Mouse (Mus musculus): Measurements from ENCODE around the gene Dguok. TPM values are rescaled to one million over a fixed set of nuclear protein-coding genes. Genes with fewer than 3 reads are reported as not detected.

Dguok gene
- polyA plus RNA-seq, 1 experiment from 2014 or later, result 72.2 TPM

- WGBS, result 82% methylated on average over 7 of the region's 7 CpGs
- no peaks in the 10 kb centered on the region for H3K9me3 ChIP-seq
- no peak overlapping the region for H3K27ac ChIP-seq
- no peak overlapping the region for H3K9ac ChIP-seq
- H3K27me3 ChIP-seq (replicated peaks), result no peaks in the 10 kb centered on the region
- no peak overlapping the region for H3K4me3 ChIP-seq
- peaks cover 63% of the 10 kb centered on the region for H3K4me1 ChIP-seq
- H3K4me2 ChIP-seq, result no peak overlapping the region
- no peaks in the 10 kb centered on the region for H3K36me3 ChIP-seq (replicated peaks)
- ATAC-seq (replicated peaks), result no peak
Measured at GRCm38 (mm10) chr6:83447031-83447430, 59.7 kb downstream of the Dguok start.

DNA sequence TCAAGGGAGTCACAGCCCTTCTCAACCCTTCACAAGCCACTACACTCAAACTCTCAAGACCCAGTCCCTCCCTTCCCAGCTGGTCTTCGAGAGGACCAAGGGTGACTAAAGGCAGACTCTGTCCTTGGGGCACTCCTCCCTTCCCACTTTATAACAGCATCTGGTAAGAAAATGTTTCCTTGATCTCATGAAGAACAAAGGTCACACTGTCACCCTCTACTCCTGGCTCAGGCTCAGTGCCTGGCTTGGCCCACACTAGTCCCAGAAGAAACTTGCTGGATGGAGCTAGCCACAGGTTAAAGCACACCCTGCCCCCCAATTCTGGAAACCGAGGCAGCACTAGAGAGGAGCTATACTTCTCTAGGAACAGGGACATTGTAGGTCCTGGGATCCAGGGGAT, 61.0 kb downstream of the Dguok start:
- Histone ChIP-seq H3K9me3 (no peaks in the 10 kb centered on the region), H3K4me1 (peaks cover 54% of the 10 kb centered on the region), H3K4me3 (no peak overlapping the region), H3K27me3 (replicated peaks) (no peaks in the 10 kb centered on the region), H3K9ac (no peak overlapping the region), H3K27ac (no peak overlapping the region), H3K36me3 (replicated peaks) (no peaks in the 10 kb centered on the region), H3K4me2 (no peak overlapping the region)
- no peak for ATAC-seq (replicated peaks)
- WGBS, result 87% methylated on average over 2 of the region's 2 CpGs

GRCm38 (mm10) chr6:83443441-83444340, 63.1 kb downstream of the Dguok start:
- no peaks in the 10 kb centered on the region for H3K9me3 ChIP-seq
- H3K36me3 ChIP-seq (replicated peaks), result no peaks in the 10 kb centered on the region
- H3K4me1 ChIP-seq, result peaks cover 52% of the 10 kb centered on the region
- H3K4me2 ChIP-seq, result peak overlapping the region; percentile 75
- no peaks in the 10 kb centered on the region for H3K27me3 ChIP-seq (replicated peaks)
- WGBS, result 7% methylated on average over 13 of the region's 13 CpGs
- no peak overlapping the region for H3K9ac ChIP-seq
- peak overlapping the region; percentile 9; the same call in 1 of the 2 replicates for H3K27ac ChIP-seq
- no peak for ATAC-seq (replicated peaks)
- no peak overlapping the region for H3K4me3 ChIP-seq

GRCm38 (mm10) chr6:83442639-83443038, 64.1 kb downstream of the Dguok start:
- no peak for ATAC-seq (replicated peaks)
- Histone ChIP-seq H3K4me2 (peak overlapping the region; percentile 75), H3K36me3 (replicated peaks) (no peaks in the 10 kb centered on the region), H3K4me3 (peak overlapping the region; percentile 87; the same call in 1 of the 2 replicates), H3K27ac (peak overlapping the region; percentile 98), H3K4me1 (peaks cover 62% of the 10 kb centered on the region), H3K27me3 (replicated peaks) (no peaks in the 10 kb centered on the region), H3K9me3 (no peaks in the 10 kb centered on the region), H3K9ac (peak overlapping the region; percentile 89)
- 43% methylated on average over 3 of the region's 3 CpGs for WGBS

- peak overlapping the region; percentile 89 for H3K9ac ChIP-seq
- no peaks in the 10 kb centered on the region for H3K9me3 ChIP-seq
- WGBS, result under 1% methylated on average over 48 of the region's 48 CpGs
- ATAC-seq (replicated peaks), result peak; percentile 92
- peak overlapping the region; percentile 75 for H3K4me2 ChIP-seq
- H3K36me3 ChIP-seq (replicated peaks), result no peaks in the 10 kb centered on the region
- H3K27ac ChIP-seq, result peak overlapping the region; percentile 98
- no peaks in the 10 kb centered on the region for H3K27me3 ChIP-seq (replicated peaks)
- H3K4me1 ChIP-seq, result peaks cover 74% of the 10 kb centered on the region
- H3K4me3 ChIP-seq, result peak overlapping the region; percentile 87
Measured at GRCm38 (mm10) chr6:83441259-83442061, 65.3 kb downstream of the Dguok start.

- no peaks in the 10 kb centered on the region for H3K9me3 ChIP-seq
- H3K4me3 ChIP-seq, result peak overlapping the region; percentile 87
- peak overlapping the region; percentile 98 for H3K27ac ChIP-seq
- H3K9ac ChIP-seq, result peak overlapping the region; percentile 89
- peak overlapping the region; percentile 75 for H3K4me2 ChIP-seq
- no peaks in the 10 kb centered on the region for H3K36me3 ChIP-seq (replicated peaks)
- H3K27me3 ChIP-seq (replicated peaks), result no peaks in the 10 kb centered on the region
- H3K4me1 ChIP-seq, result peaks cover 80% of the 10 kb centered on the region
- WGBS, result under 1% methylated on average over 26 of the region's 26 CpGs
- peak; percentile 78 for ATAC-seq (replicated peaks)
Measured at GRCm38 (mm10) chr6:83440510-83441258, 66.1 kb downstream of the Dguok start.

GRCm38 (mm10) chr6:83440197-83440509, 66.6 kb downstream of the Dguok start:
- H3K4me3 ChIP-seq, result peak overlapping the region; percentile 87
- H3K36me3 ChIP-seq (replicated peaks), result no peaks in the 10 kb centered on the region
- H3K27ac ChIP-seq, result peak overlapping the region; percentile 98
- H3K9ac ChIP-seq, result peak overlapping the region; percentile 89
- 13% methylated on average over 3 of the region's 3 CpGs for WGBS
- peaks cover 85% of the 10 kb centered on the region for H3K4me1 ChIP-seq
- no peaks in the 10 kb centered on the region for H3K27me3 ChIP-seq (replicated peaks)
- no peak for ATAC-seq (replicated peaks)
- H3K4me2 ChIP-seq, result peak overlapping the region; percentile 75
- no peaks in the 10 kb centered on the region for H3K9me3 ChIP-seq

DNA sequence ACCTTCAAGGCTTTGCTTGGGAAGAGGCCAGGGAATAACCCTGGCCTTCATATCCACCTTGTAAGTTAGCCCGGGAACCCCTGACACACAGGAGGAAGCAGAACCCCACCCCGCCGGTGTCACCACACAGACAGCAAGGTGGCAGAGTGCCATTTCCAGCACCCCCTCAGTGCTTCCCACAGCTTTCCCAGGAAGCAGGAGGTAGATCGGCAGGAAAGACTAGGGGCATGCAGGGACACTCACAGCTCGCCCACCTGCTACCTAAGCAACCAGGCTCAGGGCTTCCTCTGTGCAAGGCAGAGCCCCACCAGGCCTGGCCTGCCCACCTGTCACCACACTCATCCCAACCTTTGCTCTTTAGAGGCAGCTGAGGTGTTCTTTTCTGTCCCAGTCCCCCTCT, 67.0 kb downstream of the Dguok start:
- 51% methylated on average over 5 of the region's 5 CpGs for WGBS
- no peaks in the 10 kb centered on the region for H3K9me3 ChIP-seq
- H3K4me3 ChIP-seq, result peak overlapping the region; percentile 87
- H3K4me1 ChIP-seq, result peaks cover 88% of the 10 kb centered on the region
- H3K27ac ChIP-seq, result peak overlapping the region; percentile 32; the same call in 1 of the 2 replicates
- peak overlapping the region; percentile 75 for H3K4me2 ChIP-seq
- no peaks in the 10 kb centered on the region for H3K27me3 ChIP-seq (replicated peaks)
- H3K9ac ChIP-seq, result peak overlapping the region; percentile 89
- H3K36me3 ChIP-seq (replicated peaks), result no peaks in the 10 kb centered on the region
- ATAC-seq (replicated peaks), result no peak

- peak overlapping the region; percentile 75 for H3K4me2 ChIP-seq
- peaks cover 88% of the 10 kb centered on the region for H3K4me1 ChIP-seq
- no peaks in the 10 kb centered on the region for H3K27me3 ChIP-seq (replicated peaks)
- WGBS, result 60% methylated on average over 13 of the region's 13 CpGs
- peak overlapping the region; percentile 87 for H3K4me3 ChIP-seq
- peak overlapping the region; percentile 32; the same call in 1 of the 2 replicates for H3K27ac ChIP-seq
- H3K36me3 ChIP-seq (replicated peaks), result no peaks in the 10 kb centered on the region
- no peak for ATAC-seq (replicated peaks)
- no peaks in the 10 kb centered on the region for H3K9me3 ChIP-seq
- H3K9ac ChIP-seq, result peak overlapping the region; percentile 89
Measured at GRCm38 (mm10) chr6:83439119-83439767, 67.5 kb downstream of the Dguok start.

DNA sequence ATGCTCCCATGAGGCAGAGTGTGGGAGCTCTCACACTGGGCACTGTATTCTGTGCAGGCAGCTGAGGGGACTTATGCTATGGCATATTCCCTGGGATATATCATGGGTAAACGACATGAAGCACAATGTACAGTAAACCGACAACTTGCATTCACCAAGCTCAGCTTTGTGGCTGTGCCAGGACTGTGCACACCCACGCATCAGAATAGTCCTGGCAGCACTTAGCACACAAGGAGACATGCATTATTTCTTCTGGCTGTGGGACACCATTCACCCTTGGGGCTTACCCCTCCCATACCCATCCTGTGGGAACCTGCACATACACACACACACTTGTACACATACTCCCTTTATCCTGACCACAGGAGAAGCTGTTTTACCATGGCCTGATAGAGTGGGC, 68.2 kb downstream of the Dguok start:
- Histone ChIP-seq H3K4me2 (peak overlapping the region; percentile 75), H3K27ac (no peak overlapping the region), H3K27me3 (replicated peaks) (no peaks in the 10 kb centered on the region), H3K36me3 (replicated peaks) (no peaks in the 10 kb centered on the region), H3K9ac (no peak overlapping the region), H3K4me1 (peaks cover 88% of the 10 kb centered on the region), H3K4me3 (peak overlapping the region; percentile 87; the same call in 1 of the 2 replicates), H3K9me3 (no peaks in the 10 kb centered on the region)
- 78% methylated on average over 3 of the region's 3 CpGs for WGBS
- ATAC-seq (replicated peaks), result no peak

DNA sequence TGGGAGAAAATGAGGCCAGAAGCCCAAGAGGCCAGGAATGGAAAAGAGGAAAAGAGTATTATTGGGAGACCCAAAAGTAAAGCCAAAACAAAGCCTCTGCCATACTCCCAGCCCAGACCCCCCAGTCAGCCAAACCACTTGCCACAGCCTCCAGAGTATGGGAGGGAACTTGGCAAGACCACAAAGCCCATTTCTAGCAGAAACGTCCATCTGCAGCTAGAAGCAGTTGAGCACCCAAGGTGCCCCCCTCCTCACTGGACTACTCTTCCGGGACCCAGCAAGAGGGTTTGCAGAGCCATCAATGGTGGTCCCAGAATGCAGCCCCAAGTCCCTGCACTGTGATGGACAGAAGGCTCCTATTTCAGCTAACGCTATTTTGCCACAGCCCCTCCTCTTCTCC, 69.0 kb downstream of the Dguok start:
- 0 out of 2 replicates have a peak overlapping the region, but pooled peaks have one; percentile 0 for H3K4me3 ChIP-seq
- peak overlapping the region; percentile 4; the same call in 1 of the 2 replicates for H3K9ac ChIP-seq
- no peak overlapping the region for H3K27ac ChIP-seq
- no peaks in the 10 kb centered on the region for H3K36me3 ChIP-seq (replicated peaks)
- H3K4me2 ChIP-seq, result peak overlapping the region; percentile 75
- H3K27me3 ChIP-seq (replicated peaks), result no peaks in the 10 kb centered on the region
- no peak for ATAC-seq (replicated peaks)
- peaks cover 86% of the 10 kb centered on the region for H3K4me1 ChIP-seq
- WGBS, result 31% methylated on average over 3 of the region's 3 CpGs
- H3K9me3 ChIP-seq, result no peaks in the 10 kb centered on the region

Measured in midbrain, embryonic 15.5 days (tissue).